Mouse (Mus musculus) spleen, adult 18-20 months (tissue): ENCODE measurements at regions not wholly inside any gene's neighbourhood (a gene's known extent, or its start where the extent isn't known, plus 50 kb on each side); places are given as distances from the start of the nearest gene placed in this dataset.

Experiments used
- DNase-seq, 2 experiments: peaks; one replicate each; pipeline ENCODE4 v3.0.0; 2022; ENCODE audit warnings: mixed read lengths in 2 of 2

GRCm38 (mm10) chr2:71690277-71691161 is 54.9 kb upstream of the Itga6 start:
- DNase-seq: no peak

GRCm38 (mm10) chr2:71694758-71695310 is 50.6 kb upstream of the Itga6 start:
- DNase-seq: no peak
